Mouse (Mus musculus) MEL (cell line): ENCODE data around the gene Bicral. TPM values are rescaled to one million over a fixed set of nuclear protein-coding genes. Genes with fewer than 3 reads are reported as not detected.

Source experiments
- DNase-seq: peaks from one replicate; pipeline ENCODE4 v3.0.0; 2011; ENCODE audit warnings: low read depth, low spot score
- H3K27ac ChIP-seq: 2 replicates; pipeline ENCODE4 v1.5.1; 2012; ENCODE audit warnings: low read depth, mild to moderate bottlenecking, control low read depth, low read length, moderate library complexity; ENCODE audit not compliant: control insufficient read depth
- H3K27me3 ChIP-seq, 2 experiments: fragments of 150-350 bp in 1 of 2; sonication (generic) in 1 of 2; 2 replicates each; pipeline ENCODE4 v1.6.1; 2012; ENCODE audit warnings: low read length in 2 of 2, mild to moderate bottlenecking in 2 of 2, improper control_type of control experiment in 1 of 2, moderate library complexity in 1 of 2; ENCODE audit not compliant: insufficient read depth in 2 of 2, control insufficient read depth in 1 of 2
- H3K36me3 ChIP-seq, 2 experiments: 2 replicates each; pipeline ENCODE4 v1.6.1; 2012 to 2014; ENCODE audit warnings: low read length in 2 of 2, improper control_type of control experiment in 1 of 2, inconsistent platforms in 1 of 2, mild to moderate bottlenecking in 1 of 2; ENCODE audit not compliant: insufficient read depth in 2 of 2, control insufficient read depth in 1 of 2
- H3K4me1 ChIP-seq, 2 experiments: fragments of 150-350 bp in 1 of 2; sonication (generic) in 1 of 2; 2 replicates each; pipeline ENCODE4 v1.6.1; 2012; ENCODE audit warnings: low read length in 2 of 2, improper control_type of control experiment in 1 of 2, mild to moderate bottlenecking in 1 of 2; ENCODE audit not compliant: insufficient read depth in 2 of 2, control insufficient read depth in 1 of 2
- H3K4me3 ChIP-seq, 2 experiments: fragments of 150-350 bp in 1 of 2; sonication (generic) in 1 of 2; 2 replicates each; pipeline ENCODE4 v1.5.1; 2012; ENCODE audit warnings: low read depth in 2 of 2, low read length in 2 of 2, mild to moderate bottlenecking in 2 of 2, moderate library complexity in 2 of 2, control low read depth in 1 of 2, improper control_type of control experiment in 1 of 2; ENCODE audit not compliant: control insufficient read depth in 1 of 2, insufficient read depth in 1 of 2
- H3K79me2 ChIP-seq: 2 replicates; pipeline ENCODE4 v1.6.1; 2012; ENCODE audit warnings: mild to moderate bottlenecking, low read length, moderate library complexity; ENCODE audit not compliant: control insufficient read depth, poor library complexity, insufficient read depth
- H3K9ac ChIP-seq: 2 replicates; pipeline ENCODE4 v1.6.1; 2012; ENCODE audit warnings: low read depth, mild to moderate bottlenecking, control low read depth, low read length, moderate library complexity; ENCODE audit not compliant: control insufficient read depth, poor library complexity, severe bottlenecking
- H3K9me3 ChIP-seq: fragments of 150-350 bp; sonication (generic); replicated peaks from 2 replicates; pipeline ENCODE4 v1.6.1; 2012; ENCODE audit warnings: mild to moderate bottlenecking, low read length, improper control_type of control experiment, moderate library complexity; ENCODE audit not compliant: insufficient read depth
- CHD1 ChIP-seq: IDR thresholded peaks from 2 replicates; pipeline ENCODE4 v1.6.1; 2012; ENCODE audit warnings: low read depth, mild to moderate bottlenecking, inconsistent platforms, low read length, improper control_type of control experiment
- CHD2 ChIP-seq: IDR thresholded peaks from 2 replicates; pipeline ENCODE4 v1.6.1; 2011; ENCODE audit warnings: low read length, improper control_type of control experiment
- CTCF ChIP-seq, 3 experiments: IDR thresholded peaks in 2 of 3; conservative IDR thresholded peaks in 1 of 3; 2 replicates each; pipeline ENCODE4 v1.5.1; 2011 to 2012; ENCODE audit warnings: low read length in 3 of 3, low read depth in 2 of 3, mild to moderate bottlenecking in 2 of 3, improper control_type of control experiment in 1 of 3, inconsistent platforms in 1 of 3, mixed read lengths in 1 of 3, moderate library complexity in 1 of 3; ENCODE audit not compliant: control insufficient read depth in 1 of 3, insufficient read depth in 1 of 3, poor library complexity in 1 of 3, severe bottlenecking in 1 of 3
- E2F4 ChIP-seq: IDR thresholded peaks from 2 replicates; pipeline ENCODE4 v1.6.1; 2011; ENCODE audit warnings: low read depth, low read length, improper control_type of control experiment, borderline replicate concordance
- ELF1 ChIP-seq: IDR thresholded peaks from 2 replicates; pipeline ENCODE4 v1.6.1; 2014; ENCODE audit warnings: low read depth, mild to moderate bottlenecking, inconsistent platforms, low read length, improper control_type of control experiment, moderate library complexity
- EP300 ChIP-seq, 2 experiments: IDR thresholded peaks; 2 replicates each; pipeline ENCODE4 v1.6.1; 2011; ENCODE audit warnings: improper control_type of control experiment in 2 of 2, low read length in 2 of 2, low read depth in 1 of 2, mild to moderate bottlenecking in 1 of 2
- ETS1 ChIP-seq: IDR thresholded peaks from 2 replicates; pipeline ENCODE4 v1.6.1; 2012; ENCODE audit warnings: low read depth, mild to moderate bottlenecking, inconsistent platforms, low read length, improper control_type of control experiment, moderate library complexity
- HCFC1 ChIP-seq: IDR thresholded peaks from 2 replicates; pipeline ENCODE4 v1.6.1; 2012; ENCODE audit warnings: low read depth, mild to moderate bottlenecking, inconsistent platforms, low read length, improper control_type of control experiment, moderate library complexity
- JUND ChIP-seq: IDR thresholded peaks from 2 replicates; pipeline ENCODE4 v1.6.1; 2011; ENCODE audit warnings: low read depth, mild to moderate bottlenecking, improper control_type of control experiment, low read length
- MAX ChIP-seq: IDR thresholded peaks from 2 replicates; pipeline ENCODE4 v1.6.1; 2011; ENCODE audit warnings: low read length, improper control_type of control experiment
- MAZ ChIP-seq: IDR thresholded peaks from 2 replicates; pipeline ENCODE4 v1.6.1; 2012; ENCODE audit warnings: low read depth, mild to moderate bottlenecking, inconsistent platforms, low read length, improper control_type of control experiment
- MEF2A ChIP-seq: IDR thresholded peaks from 2 replicates; pipeline ENCODE4 v1.6.1; 2014; ENCODE audit warnings: low read depth, mild to moderate bottlenecking, inconsistent platforms, low read length, improper control_type of control experiment; ENCODE audit not compliant: poor library complexity, insufficient replicate concordance, severe bottlenecking; ENCODE audit errors: extremely low read depth
- MXI1 ChIP-seq: IDR thresholded peaks from 2 replicates; pipeline ENCODE4 v1.6.1; 2011; ENCODE audit warnings: mild to moderate bottlenecking, low read depth, low read length, improper control_type of control experiment
- MYB ChIP-seq: IDR thresholded peaks from 2 replicates; pipeline ENCODE4 v1.6.1; 2011; ENCODE audit warnings: mild to moderate bottlenecking, low read depth, low read length, improper control_type of control experiment
- NELFE ChIP-seq: IDR thresholded peaks from 2 replicates; pipeline ENCODE4 v1.6.1; 2011; ENCODE audit warnings: low read depth, low read length, improper control_type of control experiment
- POLR2AphosphoS2 ChIP-seq: IDR thresholded peaks from 2 replicates; pipeline ENCODE4 v1.6.1; 2011; ENCODE audit warnings: low read length, improper control_type of control experiment
- RCOR1 ChIP-seq: IDR thresholded peaks from 2 replicates; pipeline ENCODE4 v1.6.1; 2012; ENCODE audit warnings: low read depth, mild to moderate bottlenecking, inconsistent platforms, low read length, improper control_type of control experiment
- TAL1 ChIP-seq: IDR thresholded peaks from 2 replicates; pipeline ENCODE4 v1.6.1; 2012; ENCODE audit warnings: mild to moderate bottlenecking, inconsistent platforms, low read length, moderate library complexity, mixed read lengths
- UBTF ChIP-seq: IDR thresholded peaks from 2 replicates; pipeline ENCODE4 v1.6.1; 2012; ENCODE audit warnings: low read depth, mild to moderate bottlenecking, inconsistent platforms, low read length, improper control_type of control experiment, moderate library complexity, borderline replicate concordance; ENCODE audit not compliant: insufficient read depth
- USF1 ChIP-seq: IDR thresholded peaks from 2 replicates; pipeline ENCODE4 v1.6.1; 2014; ENCODE audit warnings: low read depth, mild to moderate bottlenecking, inconsistent platforms, low read length, improper control_type of control experiment, moderate library complexity
- USF2 ChIP-seq, 2 experiments: IDR thresholded peaks; 2 replicates each; pipeline ENCODE4 v1.6.1; 2011 to 2012; ENCODE audit warnings: improper control_type of control experiment in 2 of 2, low read length in 2 of 2, borderline replicate concordance in 1 of 2, inconsistent platforms in 1 of 2, low read depth in 1 of 2, mild to moderate bottlenecking in 1 of 2; ENCODE audit not compliant: insufficient read depth in 1 of 2
- ZC3H11A ChIP-seq: IDR thresholded peaks from 2 replicates; pipeline ENCODE4 v1.6.1; 2012; ENCODE audit warnings: low read depth, mild to moderate bottlenecking, inconsistent platforms, low read length, improper control_type of control experiment
- ZKSCAN1 ChIP-seq: IDR thresholded peaks from 2 replicates; pipeline ENCODE4 v1.6.1; 2012; ENCODE audit warnings: low read depth, mild to moderate bottlenecking, inconsistent platforms, low read length, improper control_type of control experiment, moderate library complexity
- ZNF384 ChIP-seq: IDR thresholded peaks from 2 replicates; pipeline ENCODE4 v1.6.1; 2012; ENCODE audit warnings: low read depth, mild to moderate bottlenecking, inconsistent platforms, low read length, improper control_type of control experiment
- polyA plus RNA-seq, 2 experiments: library from polyadenylated mRNA; stranded (reverse) in 1 of 2; unstranded in 1 of 2; fragments of >175 nt in 1 of 2; fragments of >200 nt in 1 of 2; gene quantifications; 2 replicates each; pipeline versions ENCODE4 v1.2.1 to v1.2.4; 2012; ENCODE audit warnings: low replicate concordance in 2 of 2, low read depth in 1 of 2; ENCODE audit not compliant: insufficient read length in 2 of 2, insufficient read depth in 1 of 2, missing spikeins in 1 of 2
- total RNA-seq: library from RNA; depleted of rRNA; stranded (reverse); fragments of 300-350 nt; gene quantifications from 2 replicates; pipeline ENCODE4 v1.2.3, GENCODE M21; 2012

The Bicral gene
- total and polyA plus RNA-seq, 3 experiments = 3.7 to 6.9 TPM; not detected in 1

- Histone ChIP-seq H3K9me3 (no peaks in the 10 kb centered on the region), H3K79me2 (no peaks in the 10 kb centered on the region), H3K4me1 (0 out of 4 replicates have a peak, but pooled peaks cover 0 to 3% of the 10 kb centered on the region in 2 experiments), H3K27ac (no peak overlapping the region), H3K9ac (no peak overlapping the region), H3K36me3 (no peaks in the 10 kb centered on the region; a peak in 2 of 4 replicates), H3K27me3 (no peaks in the 10 kb centered on the region), H3K4me3 (no peak overlapping the region)
- DNase-seq = no peak
- TF ChIP-seq MEF2A (no peak), POLR2AphosphoS2 (no peak), CTCF (IDR thresholded peaks at IDR 0.05 in 2 of 3, conservative IDR thresholded peaks at IDR 0.05 in 1 of 3; ENCODE audit: control insufficient read depth in 1 of 3, insufficient read depth in 1 of 3, low read depth in 2 of 3, low read length in 3 of 3, poor library complexity in 1 of 3, severe bottlenecking in 1 of 3) (no peak), HCFC1 (no peak), EP300 (IDR thresholded peaks at IDR 0.05; ENCODE audit: low read depth in 1 of 2, low read length in 2 of 2) (no peak), ZKSCAN1 (no peak), E2F4 (no peak), ELF1 (no peak), ETS1 (no peak), USF2 (IDR thresholded peaks at IDR 0.05; ENCODE audit: borderline replicate concordance in 1 of 2, insufficient read depth in 1 of 2, low read depth in 1 of 2, low read length in 2 of 2) (no peak), TAL1 (no peak), CHD1 (no peak), MYB (no peak), NELFE (no peak), RCOR1 (no peak), CHD2 (no peak), USF1 (no peak), UBTF (no peak), MXI1 (no peak)
Observed at GRCm38 (mm10) chr17:46845262-46845661, 13.0 kb downstream of the Bicral start.

GRCm38 (mm10) chr17:46844811-46845210 lies 13.5 kb downstream of the Bicral start:
- TF ChIP-seq ZC3H11A = no peak
- TF ChIP-seq E2F4 = no peak
- TF ChIP-seq MYB = no peak
- no peak for TF ChIP-seq ELF1
- no peak for TF ChIP-seq MAZ
- no peak for TF ChIP-seq MAX
- TF ChIP-seq ETS1 = no peak
- TF ChIP-seq JUND = no peak
- TF ChIP-seq USF1 = no peak
- TF ChIP-seq ZNF384 = no peak
- TF ChIP-seq HCFC1 = no peak
- H3K79me2 ChIP-seq = no peaks in the 10 kb centered on the region
- no peak overlapping the region for H3K4me3 ChIP-seq
- no peak overlapping the region for H3K27ac ChIP-seq
- no peaks in the 10 kb centered on the region for H3K9me3 ChIP-seq
- no peak for DNase-seq
- no peaks in the 10 kb centered on the region for H3K27me3 ChIP-seq
- H3K9ac ChIP-seq = no peak overlapping the region
- 0 out of 4 replicates have a peak, but pooled peaks cover 0 to 3% of the 10 kb centered on the region in 2 experiments for H3K4me1 ChIP-seq
- H3K36me3 ChIP-seq = no peaks in the 10 kb centered on the region; a peak in 2 of 4 replicates
